Mouse (Mus musculus) common myeloid progenitor, adult 5-6 weeks (primary cell): ENCODE measurements around the gene Dazap1. TPM values are rescaled to one million over a fixed set of nuclear protein-coding genes. Genes with fewer than 3 reads are reported as not detected.

Experiments
- ATAC-seq: replicated peaks from 2 replicates; pipeline ENCODE4 v1.8.0; 2016; ENCODE audit warnings: low read depth, mild to moderate bottlenecking, moderate TSS enrichment, inconsistent platforms; ENCODE audit not compliant: poor library complexity, severe bottlenecking
- total RNA-seq: library from RNA; stranded (forward); fragments of 200-1000, 187-1606 nt; gene quantifications from 2 replicates; pipeline ENCODE4 v1.2.3, GENCODE M21; 2017

Dazap1 gene
- total RNA-seq, 1 experiment from 2014 or later = 242 TPM

GRCm38 (mm10) chr10:80270099-80270498 lies 8.8 kb downstream of the Dazap1 start:
- ATAC-seq = peak; percentile 42

- ATAC-seq = peak; percentile 34; the same call in 1 of the 2 replicates
Measured at GRCm38 (mm10) chr10:80270734-80271181, 9.5 kb downstream of the Dazap1 start.

GRCm38 (mm10) chr10:80271186-80271843 lies 10.0 kb downstream of the Dazap1 start:
- peak; percentile 46 for ATAC-seq

GRCm38 (mm10) chr10:80271870-80272585 lies 10.7 kb downstream of the Dazap1 start:
- ATAC-seq = no peak

- ATAC-seq = no peak
Measured at GRCm38 (mm10) chr10:80273847-80274246, 12.6 kb downstream of the Dazap1 start.

- no peak for ATAC-seq
Measured at GRCm38 (mm10) chr10:80276238-80276637, 15.0 kb downstream of the Dazap1 start.

GRCm38 (mm10) chr10:80278390-80278789 lies 17.1 kb downstream of the Dazap1 start:
- no peak for ATAC-seq

GRCm38 (mm10) chr10:80279273-80279672 lies 18.0 kb downstream of the Dazap1 start:
- ATAC-seq = no peak

GRCm38 (mm10) chr10:80281304-80281703 lies 20.0 kb downstream of the Dazap1 start:
- ATAC-seq = no peak

GRCm38 (mm10) chr10:80281921-80282371 lies 20.7 kb downstream of the Dazap1 start:
- peak; percentile 36 for ATAC-seq

GRCm38 (mm10) chr10:80282481-80283441 lies 21.5 kb downstream of the Dazap1 start:
- no peak for ATAC-seq

- ATAC-seq = no peak
Measured at GRCm38 (mm10) chr10:80285222-80286070, 24.2 kb downstream of the Dazap1 start.

- ATAC-seq = no peak
Measured at GRCm38 (mm10) chr10:80288097-80288496, 26.8 kb downstream of the Dazap1 start.

- no peak for ATAC-seq
Measured at GRCm38 (mm10) chr10:80288657-80289056, 27.4 kb downstream of the Dazap1 start.

GRCm38 (mm10) chr10:80292251-80293146 lies 31.2 kb downstream of the Dazap1 start, which contains the start of gene Rps15:
Rps15 (plus strand) TSS chr10:80292453.
- peak; percentile 88 for ATAC-seq

- no peak for ATAC-seq
Measured at GRCm38 (mm10) chr10:80293325-80293724, 32.0 kb downstream of the Dazap1 start.

GRCm38 (mm10) chr10:80294311-80294710 lies 33.0 kb downstream of the Dazap1 start:
- ATAC-seq = no peak

GRCm38 (mm10) chr10:80294788-80295303 lies 33.6 kb downstream of the Dazap1 start:
- no peak for ATAC-seq
